11 mouse cellular contexts compared by ENCODE assay signal in genomic region chr12:118661214-118661486, GRCm38 (mm10).
DNase-seq lines count a peak whose midpoint lies in the region; ATAC-seq and TF ChIP-seq lines count a peak whose summit lies in the region.
"Had no signal": no experiment of that assay in that cellular context is flagged by ENCODE, and none has a peak within 500 bp of the region (broad histone marks: within the 10 kb centered on the region; RNA-seq: fewer than 3 reads in every experiment).

No protein-coding gene starts in this region.

- no peak for DNase-seq in kidney, postnatal 10 days
- peak; percentile 62 for DNase-seq in mesoderm, embryonic 11.5 days (ENCODE audit: low read depth, low spot score)
- DNase-seq in retina, embryonic 14.5 days (ENCODE audit: low spot score) = peak; percentile 46
- DNase-seq in adrenal gland, adult 18-20 months (ENCODE audit: low spot score in 2 of 2) = no peak
- no peak for DNase-seq in lung, postnatal 0 days (ENCODE audit: low spot score)
- DNase-seq: lung, postnatal 36 days; spleen, adult 18-20 months; thymus, postnatal 14 days had no signal

- H3K9ac ChIP-seq in kidney, embryonic 15.5 days = no peak overlapping the region
- H3K9ac ChIP-seq in forebrain, embryonic 13.5 days = no peak overlapping the region
- H3K9ac ChIP-seq in lung, postnatal 0 days (replicated peaks; ENCODE audit: low read depth) = no peak overlapping the region
- H3K9ac ChIP-seq: limb, embryonic 15.5 days had no signal

- no peaks in the 10 kb centered on the region for H3K9me3 ChIP-seq in kidney, embryonic 15.5 days (replicated peaks)
- no peaks in the 10 kb centered on the region for H3K9me3 ChIP-seq in forebrain, embryonic 13.5 days (replicated peaks)
- H3K9me3 ChIP-seq in lung, postnatal 0 days (ENCODE audit: low read length) = no peaks in the 10 kb centered on the region
- H3K9me3 ChIP-seq: limb, embryonic 15.5 days had no signal

- H3K36me3 ChIP-seq in kidney, embryonic 15.5 days = no peaks in the 10 kb centered on the region
- H3K36me3 ChIP-seq in forebrain, embryonic 13.5 days (ENCODE audit: poor library complexity, severe bottlenecking) = no peaks in the 10 kb centered on the region
- no peaks in the 10 kb centered on the region for H3K36me3 ChIP-seq in lung, postnatal 0 days (ENCODE audit: insufficient read depth, low read length)
- H3K36me3 ChIP-seq: limb, embryonic 15.5 days had no signal

- no peak for TF ChIP-seq EP300 in lung, postnatal 0 days (IDR thresholded peaks at IDR 0.05)

- H3K4me3 ChIP-seq in kidney, embryonic 15.5 days (replicated peaks) = no peak overlapping the region
- 0 out of 2 replicates have a peak overlapping the region, but pooled peaks have one; percentile 2 for H3K4me3 ChIP-seq in forebrain, embryonic 13.5 days
- no peak overlapping the region for H3K4me3 ChIP-seq in lung, postnatal 0 days (ENCODE audit: low read depth, low read length)
- H3K4me3 ChIP-seq: limb, embryonic 15.5 days had no signal

- no peaks in the 10 kb centered on the region for H3K4me1 ChIP-seq in kidney, embryonic 15.5 days
- H3K4me1 ChIP-seq in forebrain, embryonic 13.5 days = peaks cover 35% of the 10 kb centered on the region
- H3K4me1 ChIP-seq in lung, postnatal 0 days (ENCODE audit: insufficient read depth, low read depth, low read length) = no peaks in the 10 kb centered on the region

- 3% methylated on average over 5 of the region's 5 CpGs for WGBS in kidney, embryonic 15.5 days
- 1% methylated on average over 5 of the region's 5 CpGs for WGBS in forebrain, embryonic 13.5 days
- 12% methylated on average over 5 of the region's 5 CpGs for WGBS in lung, postnatal 0 days

- peaks cover 48% of the 10 kb centered on the region for H3K27me3 ChIP-seq in kidney, embryonic 15.5 days
- peaks cover 68% of the 10 kb centered on the region for H3K27me3 ChIP-seq in forebrain, embryonic 13.5 days
- H3K27me3 ChIP-seq in lung, postnatal 0 days (replicated peaks; ENCODE audit: insufficient read depth, low read length) = no peaks in the 10 kb centered on the region

- ATAC-seq in kidney, embryonic 15.5 days (replicated peaks; ENCODE audit: low FRiP score) = no peak
- ATAC-seq in forebrain, embryonic 13.5 days = peak; percentile 56; the same call in 1 of the 2 replicates
- no peak for ATAC-seq in lung, postnatal 0 days

- peak overlapping the region; percentile 29 for H3K4me2 ChIP-seq in kidney, embryonic 15.5 days
- H3K4me2 ChIP-seq in forebrain, embryonic 13.5 days = peak overlapping the region; percentile 42
- H3K4me2 ChIP-seq in lung, postnatal 0 days (replicated peaks; ENCODE audit: low read depth, low read length) = no peak overlapping the region
- H3K4me2 ChIP-seq: limb, embryonic 15.5 days had no signal

- H3K27ac ChIP-seq in kidney, embryonic 15.5 days = no peak overlapping the region
- H3K27ac ChIP-seq in forebrain, embryonic 13.5 days = peak overlapping the region; percentile 32; the same call in 1 of the 2 replicates
- no peak overlapping the region for H3K27ac ChIP-seq in lung, postnatal 0 days (ENCODE audit: low read length)
- H3K27ac ChIP-seq: limb, embryonic 15.5 days had no signal

- no peak for TF ChIP-seq CTCF in lung, postnatal 0 days (IDR thresholded peaks at IDR 0.05)

Comparison
In these comparisons a context has a peak if more than half of its experiments do, and no peak if none do; other contexts are left out.
1. DNase-seq: peak in mesoderm, embryonic 11.5 days (single experiment) and retina, embryonic 14.5 days (single experiment); none in kidney, postnatal 10 days (single experiment), adrenal gland, adult 18-20 months (0 of 2) and lung, postnatal 0 days (single experiment).